Mouse (Mus musculus) neural tube, embryonic 14.5 days (tissue): ENCODE measurements around the gene Gnat1. TPM values are rescaled to one million over a fixed set of nuclear protein-coding genes. Genes with fewer than 3 reads are reported as not detected.
A peak's percentile ranks its signal among the peaks of the same experiment; 100 is the strongest.

Experiments
- ATAC-seq: fragments of 200-750 bp; cut with Nextera tagmentation; 2 replicates; pipeline ENCODE4 v1.8.0; 2017; ENCODE audit warnings: low read depth, mild to moderate bottlenecking, moderate TSS enrichment, moderate library complexity
- H3K27ac ChIP-seq: fragments of 300-500 bp; sonication (generic); 2 replicates; pipeline ENCODE4 v1.5.1; 2014; ENCODE audit warnings: low read depth, mild to moderate bottlenecking, control low read depth, low read length, moderate library complexity, mixed read lengths
- H3K27me3 ChIP-seq: fragments of 300-500 bp; sonication (generic); 2 replicates; pipeline ENCODE4 v1.6.1; 2014; ENCODE audit warnings: low read length; ENCODE audit not compliant: control insufficient read depth, insufficient read depth
- H3K36me3 ChIP-seq: fragments of 300-500 bp; sonication (generic); 2 replicates; pipeline ENCODE4 v1.6.1; 2014; ENCODE audit warnings: low read length, mixed read lengths; ENCODE audit not compliant: control insufficient read depth, insufficient read depth
- H3K4me1 ChIP-seq: fragments of 300-500 bp; sonication (generic); 2 replicates; pipeline ENCODE4 v1.6.1; 2014; ENCODE audit warnings: low read length; ENCODE audit not compliant: control insufficient read depth, insufficient read depth
- H3K4me2 ChIP-seq: fragments of 300-500 bp; sonication (generic); 2 replicates; pipeline ENCODE4 v1.6.1; 2014; ENCODE audit warnings: mild to moderate bottlenecking, low read depth, low read length, control low read depth
- H3K4me3 ChIP-seq: fragments of 300-500 bp; sonication (generic); 2 replicates; pipeline ENCODE4 v1.5.1; 2014; ENCODE audit warnings: low read depth, low read length, control low read depth, mixed read lengths
- H3K9ac ChIP-seq: fragments of 300-500 bp; sonication (generic); replicated peaks from 2 replicates; pipeline ENCODE4 v1.6.1; 2014; ENCODE audit warnings: low read depth, mild to moderate bottlenecking, control low read depth, low read length, mixed read lengths
- H3K9me3 ChIP-seq: fragments of 300-500 bp; sonication (generic); 2 replicates; pipeline ENCODE4 v1.6.1; 2016; ENCODE audit warnings: low read length; ENCODE audit not compliant: control insufficient read depth
- whole genome bisulfite sequencing: fragments of 180-500 bp; shearing (Covaris S2); extraction: QIAGEN DNeasy Blood & Tissue Kit; methylation state at CpG from one replicate; pipeline ENCODE4 v1.1.7; 2014; 5-methylcytosine and 5-hydroxymethylcytosine counted together
- polyA plus RNA-seq: library from polyadenylated mRNA; unstranded; fragments of >200 nt; fragmentation: Nextera tagmentation; extraction: Ambion mirVana; gene quantifications from 2 replicates; pipeline ENCODE4 v1.2.1, GENCODE M21; 2014

Gene Gnat1
- polyA plus RNA-seq, 1 experiment from 2014 or later, result 2.7 TPM

GRCm38 (mm10) chr9:107624539-107624938 is 55.0 kb downstream of the Gnat1 start:
- Histone ChIP-seq H3K4me1 (peaks cover 40% of the 10 kb centered on the region), H3K4me2 (no peak overlapping the region), H3K27me3 (no peaks in the 10 kb centered on the region), H3K4me3 (no peak overlapping the region), H3K9me3 (no peaks in the 10 kb centered on the region), H3K9ac (no peak overlapping the region), H3K36me3 (peaks cover 5% of the 10 kb centered on the region; the same call in 1 of the 2 replicates), H3K27ac (peak overlapping the region; percentile 39)
- no peak for ATAC-seq
- WGBS, result 73% methylated on average over 5 of the region's 5 CpGs

Other genes starting within 250 kb of the Gnat1 start
- 47.7 and 48.7 TPM in 2 replicates for gene Tmem115, start 145.8 kb downstream of the Gnat1 start, polyA plus RNA-seq
- 42.2 and 46.7 TPM in 2 replicates for gene Cyb561d2, start 137.5 kb downstream of the Gnat1 start, polyA plus RNA-seq
- gene Nprl2, start 137.5 kb downstream of the Gnat1 start, polyA plus RNA-seq, result 71.5 and 74.9 TPM in 2 replicates
- gene Zmynd10, start 132.4 kb downstream of the Gnat1 start, polyA plus RNA-seq, result 1.2 and 2.0 TPM in 2 replicates
- gene Rassf1, start 128.2 kb downstream of the Gnat1 start, polyA plus RNA-seq, result 34.1 and 34.9 TPM in 2 replicates
- gene Tusc2, start 116.5 kb downstream of the Gnat1 start, polyA plus RNA-seq, result 111 and 126 TPM in 2 replicates
- gene Hyal2, start 111.8 kb downstream of the Gnat1 start, polyA plus RNA-seq, result 60.3 and 70.0 TPM in 2 replicates
- 3.1 and 4.7 TPM in 2 replicates for gene Hyal1, start 102.8 kb downstream of the Gnat1 start, polyA plus RNA-seq
- 13.3 and 15.6 TPM in 2 replicates for gene Naa80, start 100.8 kb downstream of the Gnat1 start, polyA plus RNA-seq
- 1.5 and 2.1 TPM in 2 replicates for gene Hyal3, start 98.9 kb downstream of the Gnat1 start, polyA plus RNA-seq
- 15.0 and 17.8 TPM in 2 replicates for gene Ifrd2, start 92.1 kb downstream of the Gnat1 start, polyA plus RNA-seq
- 2.8 and 5.3 TPM in 2 replicates for gene Sema3b, start 70.5 kb downstream of the Gnat1 start, polyA plus RNA-seq
- 234 and 258 TPM in 2 replicates for gene Gnai2, start 44.3 kb downstream of the Gnat1 start, polyA plus RNA-seq
- 31.3 and 36.6 TPM in 2 replicates for gene Slc38a3, start 10.2 kb downstream of the Gnat1 start, polyA plus RNA-seq
- gene Sema3f, start 30.8 kb upstream of the Gnat1 start, polyA plus RNA-seq, result 17.0 and 18.7 TPM in 2 replicates
- 237 and 239 TPM in 2 replicates for gene Rbm5, start 91.3 kb upstream of the Gnat1 start, polyA plus RNA-seq
- 87.1 and 96.0 TPM in 2 replicates for gene Rbm6, start 193.5 kb upstream of the Gnat1 start, polyA plus RNA-seq
- gene Mon1a, start 208.4 kb upstream of the Gnat1 start, polyA plus RNA-seq, result 21.3 and 23.4 TPM in 2 replicates
- 0.51 and 1.5 TPM in 2 replicates for gene Mst1r, start 227.2 kb upstream of the Gnat1 start, polyA plus RNA-seq
- not detected in 2 replicates for gene Actl11, start 248.8 kb upstream of the Gnat1 start, polyA plus RNA-seq